Mouse (Mus musculus) embryonic facial prominence, embryonic 15.5 days (tissue): ENCODE data around the gene Nes. TPM values are rescaled to one million over a fixed set of nuclear protein-coding genes. Genes with fewer than 3 reads are reported as not detected.
A peak's percentile ranks its signal among the peaks of the same experiment; 100 is the strongest.

Experiments used
- ATAC-seq: fragments of 200-750 bp; cut with Nextera tagmentation; 2 replicates; pipeline ENCODE4 v1.8.0; 2017; ENCODE audit warnings: low read depth, moderate TSS enrichment; ENCODE audit not compliant: insufficient number of reproducible peaks, low FRiP score, low TSS enrichment
- H3K27ac ChIP-seq: fragments of 300-500 bp; sonication (generic); replicated peaks from 2 replicates; pipeline ENCODE4 v1.5.1; 2015; ENCODE audit warnings: mild to moderate bottlenecking, inconsistent platforms
- H3K27me3 ChIP-seq: fragments of 300-500 bp; sonication (generic); 2 replicates; pipeline ENCODE4 v1.6.1; 2015; ENCODE audit warnings: inconsistent platforms
- H3K36me3 ChIP-seq: fragments of 300-500 bp; sonication (generic); 2 replicates; pipeline ENCODE4 v1.6.1; 2015; ENCODE audit warnings: mild to moderate bottlenecking, inconsistent platforms
- H3K4me1 ChIP-seq: fragments of 300-500 bp; sonication (generic); 2 replicates; pipeline ENCODE4 v1.6.1; 2015; ENCODE audit warnings: inconsistent platforms
- H3K4me2 ChIP-seq: fragments of 300-500 bp; sonication (generic); replicated peaks from 2 replicates; pipeline ENCODE4 v1.6.1; 2015; ENCODE audit warnings: mild to moderate bottlenecking, inconsistent platforms
- H3K4me3 ChIP-seq: fragments of 300-500 bp; sonication (generic); replicated peaks from 2 replicates; pipeline ENCODE4 v1.5.1; 2015; ENCODE audit warnings: mild to moderate bottlenecking, inconsistent platforms
- H3K9ac ChIP-seq: fragments of 300-500 bp; sonication (generic); 2 replicates; pipeline ENCODE4 v1.6.1; 2015; ENCODE audit warnings: inconsistent platforms
- H3K9me3 ChIP-seq: fragments of 300-500 bp; sonication (generic); replicated peaks from 2 replicates; pipeline ENCODE4 v1.6.1; 2016; ENCODE audit warnings: inconsistent platforms
- WGBS: fragments of 180-500 bp; shearing (Covaris S2); methylation state at CpG from one replicate; pipeline ENCODE4 v1.1.7; 2015; 5-methylcytosine and 5-hydroxymethylcytosine counted together
- polyA plus RNA-seq: library from polyadenylated mRNA; unstranded; fragments of >200 nt; fragmentation: Nextera tagmentation; extraction: Ambion mirVana; gene quantifications from 2 replicates; pipeline ENCODE4 v1.2.1, GENCODE M21; 2015

Gene Nes
- polyA plus RNA-seq, 1 experiment from 2014 or later = 41.9 TPM

GRCm38 (mm10) chr3:87983627-87984026, 12.7 kb downstream of the Nes start:
- Histone ChIP-seq H3K27ac (peak overlapping the region; percentile 87), H3K27me3 (peaks cover 6% of the 10 kb centered on the region), H3K9ac (0 out of 2 replicates have a peak overlapping the region, but pooled peaks have one; percentile 12), H3K9me3 (no peaks in the 10 kb centered on the region), H3K36me3 (no peaks in the 10 kb centered on the region), H3K4me2 (peak overlapping the region; percentile 35), H3K4me3 (0 out of 2 replicates have a peak overlapping the region, but pooled peaks have one; percentile 12), H3K4me1 (peaks cover 63% of the 10 kb centered on the region)
- 54% methylated on average over 6 of the region's 6 CpGs for WGBS
- ATAC-seq = no peak

- Histone ChIP-seq H3K27me3 (peaks cover 10% of the 10 kb centered on the region), H3K9ac (no peak overlapping the region), H3K4me1 (peaks cover 63% of the 10 kb centered on the region), H3K4me3 (no peak overlapping the region), H3K4me2 (no peak overlapping the region), H3K36me3 (no peaks in the 10 kb centered on the region), H3K9me3 (no peaks in the 10 kb centered on the region), H3K27ac (peak overlapping the region; percentile 87)
- WGBS = 36% methylated on average over 3 of the region's 3 CpGs
- no peak for ATAC-seq
Measured at GRCm38 (mm10) chr3:87984094-87984493, 13.2 kb downstream of the Nes start.

- Histone ChIP-seq H3K27me3 (peaks cover 26% of the 10 kb centered on the region), H3K9me3 (no peaks in the 10 kb centered on the region), H3K27ac (peak overlapping the region; percentile 60), H3K36me3 (no peaks in the 10 kb centered on the region), H3K9ac (no peak overlapping the region), H3K4me1 (peaks cover 63% of the 10 kb centered on the region), H3K4me3 (no peak overlapping the region), H3K4me2 (peak overlapping the region; percentile 6; the same call in 1 of the 2 replicates)
- no peak for ATAC-seq
- WGBS = 25% methylated on average over 12 of the region's 12 CpGs
Measured at GRCm38 (mm10) chr3:87985505-87986320, 14.8 kb downstream of the Nes start.

- H3K9me3 ChIP-seq = no peaks in the 10 kb centered on the region
- 1% methylated on average over 17 of the region's 17 CpGs for WGBS
- 0 out of 2 replicates have a peak overlapping the region, but pooled peaks have one; percentile 4 for H3K27ac ChIP-seq
- H3K36me3 ChIP-seq = no peaks in the 10 kb centered on the region
- no peak overlapping the region for H3K9ac ChIP-seq
- peaks cover 37% of the 10 kb centered on the region for H3K27me3 ChIP-seq
- peaks cover 62% of the 10 kb centered on the region for H3K4me1 ChIP-seq
- H3K4me3 ChIP-seq = peak overlapping the region; percentile 49
- peak; percentile 72 for ATAC-seq
- H3K4me2 ChIP-seq = peak overlapping the region; percentile 88
Measured at GRCm38 (mm10) chr3:87986868-87987267, 16.0 kb downstream of the Nes start.

- H3K27ac ChIP-seq = peak overlapping the region; percentile 4; the same call in 1 of the 2 replicates
- H3K4me1 ChIP-seq = peaks cover 55% of the 10 kb centered on the region
- no peaks in the 10 kb centered on the region for H3K36me3 ChIP-seq
- peak overlapping the region; percentile 49 for H3K4me3 ChIP-seq
- peak; percentile 26; the same call in 1 of the 2 replicates for ATAC-seq
- no peak overlapping the region for H3K9ac ChIP-seq
- H3K9me3 ChIP-seq = no peaks in the 10 kb centered on the region
- peak overlapping the region; percentile 88 for H3K4me2 ChIP-seq
- peaks cover 45% of the 10 kb centered on the region for H3K27me3 ChIP-seq
- under 1% methylated on average over 15 of the region's 15 CpGs for WGBS
Measured at GRCm38 (mm10) chr3:87987633-87988032, 16.8 kb downstream of the Nes start.

GRCm38 (mm10) chr3:87988068-87988467, 17.2 kb downstream of the Nes start:
- Histone ChIP-seq H3K4me2 (peak overlapping the region; percentile 88), H3K27me3 (peaks cover 49% of the 10 kb centered on the region), H3K4me3 (peak overlapping the region; percentile 49), H3K36me3 (no peaks in the 10 kb centered on the region), H3K4me1 (peaks cover 50% of the 10 kb centered on the region), H3K9me3 (no peaks in the 10 kb centered on the region), H3K9ac (no peak overlapping the region), H3K27ac (no peak overlapping the region)
- no peak for ATAC-seq
- WGBS = 2% methylated on average over 15 of the region's 15 CpGs

- H3K4me2 ChIP-seq = no peak overlapping the region
- no peak overlapping the region for H3K9ac ChIP-seq
- peaks cover 34% of the 10 kb centered on the region for H3K4me1 ChIP-seq
- no peak for ATAC-seq
- no peaks in the 10 kb centered on the region for H3K36me3 ChIP-seq
- peaks cover 68% of the 10 kb centered on the region for H3K27me3 ChIP-seq
- no peaks in the 10 kb centered on the region for H3K9me3 ChIP-seq
- no peak overlapping the region for H3K27ac ChIP-seq
- H3K4me3 ChIP-seq = no peak overlapping the region
- 27% methylated on average over 10 of the region's 10 CpGs for WGBS
Measured at GRCm38 (mm10) chr3:87989935-87990334, 19.1 kb downstream of the Nes start.

- H3K27me3 ChIP-seq = peaks cover 99% of the 10 kb centered on the region
- no peak for ATAC-seq
- H3K9me3 ChIP-seq = no peaks in the 10 kb centered on the region
- H3K4me1 ChIP-seq = peaks cover 12% of the 10 kb centered on the region
- H3K4me2 ChIP-seq = no peak overlapping the region
- no peak overlapping the region for H3K27ac ChIP-seq
- WGBS = 2% methylated on average over 6 of the region's 6 CpGs
- no peaks in the 10 kb centered on the region for H3K36me3 ChIP-seq
- no peak overlapping the region for H3K4me3 ChIP-seq
- H3K9ac ChIP-seq = no peak overlapping the region
Measured at GRCm38 (mm10) chr3:87993436-87993835, 22.6 kb downstream of the Nes start.

GRCm38 (mm10) chr3:87995331-87995730, 24.5 kb downstream of the Nes start:
- H3K36me3 ChIP-seq = no peaks in the 10 kb centered on the region
- no peak overlapping the region for H3K4me2 ChIP-seq
- WGBS = 19% methylated on average over 11 of the region's 11 CpGs
- peaks cover 99% of the 10 kb centered on the region for H3K27me3 ChIP-seq
- H3K9ac ChIP-seq = no peak overlapping the region
- no peak overlapping the region for H3K27ac ChIP-seq
- ATAC-seq = no peak
- no peaks in the 10 kb centered on the region for H3K9me3 ChIP-seq
- H3K4me3 ChIP-seq = no peak overlapping the region
- peaks cover 23% of the 10 kb centered on the region for H3K4me1 ChIP-seq

- H3K4me1 ChIP-seq = peaks cover 26% of the 10 kb centered on the region
- no peak overlapping the region for H3K27ac ChIP-seq
- no peaks in the 10 kb centered on the region for H3K36me3 ChIP-seq
- WGBS = 2% methylated on average over 15 of the region's 15 CpGs
- peak overlapping the region; percentile 52; the same call in 1 of the 2 replicates for H3K4me2 ChIP-seq
- H3K9ac ChIP-seq = no peak overlapping the region
- peak overlapping the region; percentile 32; the same call in 1 of the 2 replicates for H3K4me3 ChIP-seq
- H3K9me3 ChIP-seq = no peaks in the 10 kb centered on the region
- peaks cover 100% of the 10 kb centered on the region for H3K27me3 ChIP-seq
- ATAC-seq = no peak
Measured at GRCm38 (mm10) chr3:87996401-87996800, 25.5 kb downstream of the Nes start.

GRCm38 (mm10) chr3:87996971-87997614, 26.2 kb downstream of the Nes start:
- no peaks in the 10 kb centered on the region for H3K36me3 ChIP-seq
- peaks cover 26% of the 10 kb centered on the region for H3K4me1 ChIP-seq
- ATAC-seq = no peak
- no peaks in the 10 kb centered on the region for H3K9me3 ChIP-seq
- H3K27me3 ChIP-seq = peaks cover 100% of the 10 kb centered on the region
- peak overlapping the region; percentile 32 for H3K4me3 ChIP-seq
- H3K27ac ChIP-seq = no peak overlapping the region
- H3K4me2 ChIP-seq = peak overlapping the region; percentile 52
- no peak overlapping the region for H3K9ac ChIP-seq
- 2% methylated on average over 49 of the region's 49 CpGs for WGBS
